Mouse (Mus musculus) heart, postnatal 4 days (tissue): ENCODE data around the gene Pip. TPM values are rescaled to one million over a fixed set of nuclear protein-coding genes. Genes with fewer than 3 reads are reported as not detected.

Experiments used
- DNase-seq: peaks from one replicate; pipeline ENCODE4 v3.0.0; 2021
- total RNA-seq, 2 experiments: library from RNA; stranded (reverse); gene quantifications; 2 replicates each; pipeline ENCODE4 v1.2.3; 2021

Gene Pip
- not detected for total RNA-seq

DNA sequence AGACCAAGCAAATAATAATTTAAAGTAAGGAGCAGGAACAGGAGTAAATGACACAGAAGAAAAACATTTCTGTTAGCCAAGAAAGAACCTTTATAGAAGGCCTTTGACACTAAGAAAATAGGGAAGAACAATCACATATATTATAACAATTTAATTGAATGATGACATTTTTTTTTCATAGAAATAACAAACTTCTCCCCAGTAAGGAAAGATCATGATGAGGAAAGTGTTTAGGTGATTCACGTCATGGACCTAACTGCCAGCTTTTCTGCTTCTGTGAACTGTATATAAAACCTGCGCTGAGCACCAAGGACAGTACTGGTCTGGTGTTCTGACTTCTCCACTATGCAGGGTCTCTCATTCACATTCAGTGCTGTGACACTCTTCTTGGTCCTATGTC, at the start of gene Pip:
Gene Pip (plus strand): TSS at position 301 of the 400 bp plus-strand sequence.
- DNase-seq: no peak

DNA sequence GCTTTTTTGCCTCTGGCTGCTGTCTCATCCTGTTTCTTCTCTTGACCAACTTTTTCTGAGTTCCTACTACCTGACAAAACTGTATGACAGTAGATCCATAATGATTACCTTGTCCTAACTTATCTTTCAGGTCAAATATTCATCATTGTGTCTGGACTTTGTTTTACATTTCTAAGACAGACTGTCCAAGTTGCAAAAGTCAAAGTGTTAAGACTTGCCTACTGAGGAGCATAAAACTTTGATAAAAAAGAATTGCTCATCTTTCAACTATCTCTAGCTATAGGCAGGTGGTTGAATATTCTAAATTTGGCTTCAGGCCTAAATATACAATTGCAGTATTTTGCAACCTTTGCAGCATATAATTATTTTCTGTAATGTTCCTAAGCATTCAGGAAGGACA, 23.2 kb upstream of the Pip start:
- no peak for DNase-seq

DNA sequence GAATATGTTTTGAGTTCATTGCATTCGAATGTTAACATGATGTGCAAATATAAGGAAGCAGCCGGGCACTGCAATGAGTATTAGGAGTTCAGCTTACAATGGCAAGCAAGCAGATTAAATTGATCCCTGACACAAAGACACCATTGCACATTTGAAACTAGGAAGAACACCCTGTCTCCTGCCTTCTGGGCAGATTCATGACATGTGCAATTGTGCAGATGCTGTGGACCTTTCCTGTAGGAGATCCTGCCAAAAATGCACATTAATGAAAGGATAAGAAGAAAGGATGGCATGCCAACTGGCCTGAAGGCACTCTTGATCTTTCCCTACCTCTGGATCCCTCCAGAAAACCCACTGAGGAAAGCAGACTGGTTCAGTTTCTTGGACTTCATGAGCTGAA, 17.8 kb upstream of the Pip start:
- DNase-seq: no peak

DNA sequence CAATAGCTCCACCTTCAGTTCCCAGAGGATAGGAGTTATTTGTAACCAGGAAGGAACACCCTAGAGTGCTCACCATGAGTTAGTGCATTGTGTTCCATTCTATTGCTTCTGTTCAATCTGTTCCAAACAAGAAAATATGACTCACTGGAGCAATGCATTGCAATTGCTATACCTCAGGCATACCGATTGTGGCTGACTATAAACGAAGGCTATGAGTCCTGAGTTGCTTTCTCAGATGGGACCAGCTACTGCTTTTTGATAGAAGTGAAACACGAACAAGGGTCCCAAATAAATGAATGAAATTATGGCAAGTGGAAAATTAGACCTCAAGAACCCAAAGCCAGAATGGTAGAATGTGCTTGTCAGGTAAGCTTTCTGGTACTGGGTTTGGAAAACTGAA, 5.4 kb downstream of the Pip start, which contains the start of gene Sval2:
Gene Sval2 (plus strand): TSS at position 301 of the 400 bp plus-strand sequence.
- no peak for DNase-seq

DNA sequence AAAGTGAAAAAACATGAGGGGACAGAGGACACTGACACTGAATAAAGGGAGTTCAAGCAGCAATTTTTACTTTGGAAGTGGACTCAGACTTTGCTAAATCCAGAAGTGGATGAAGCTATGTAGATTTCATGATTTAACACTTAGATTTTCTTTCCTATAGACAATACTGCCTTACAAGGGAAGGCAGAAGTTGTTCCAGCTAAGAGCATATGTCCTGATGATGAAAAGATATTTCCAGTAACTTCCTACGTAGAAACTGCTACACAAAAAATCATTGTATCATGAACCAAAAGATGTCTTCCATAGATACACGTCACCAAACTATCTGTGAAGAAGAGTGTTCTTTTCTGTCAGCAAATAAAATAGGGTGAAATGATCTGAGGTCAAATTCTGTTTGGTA, 16.7 kb downstream of the Pip start:
- no peak for DNase-seq

Other genes starting within 250 kb of the Pip start
- gene Ephb6, start 242.1 kb upstream of the Pip start, total RNA-seq: 1 to 10 TPM; 2.3 to 3.1 TPM
- not detected for gene Trpv6, start 211.1 kb upstream of the Pip start, total RNA-seq
- gene Trpv5, start 166.8 kb upstream of the Pip start, total RNA-seq: not detected
- gene Llcfc1, start 163.1 kb upstream of the Pip start, total RNA-seq: not detected
- under 1 TPM; 0.41 TPM for gene Kel, start 143.2 kb upstream of the Pip start, total RNA-seq
- not detected for gene Olfr459, start 72.4 kb upstream of the Pip start, total RNA-seq
- gene Sval2, start 5.5 kb downstream of the Pip start, total RNA-seq: not detected
- gene Sval1, start 104.1 kb downstream of the Pip start, total RNA-seq: not detected
- not detected for gene Sval3, start 120.6 kb downstream of the Pip start, total RNA-seq
- gene Sva, start 190.9 kb downstream of the Pip start, total RNA-seq: not detected